Mouse (Mus musculus) lung, adult 2 months (tissue): ENCODE results near the gene Vstm4. TPM values are rescaled to one million over a fixed set of nuclear protein-coding genes. Genes with fewer than 3 reads are reported as not detected.

Experiments
- DNase-seq: peaks from one replicate; pipeline ENCODE4 v3.0.0; 2022
- H3K4me1 ChIP-seq: fragments of 200-500 bp; 2 replicates; pipeline ENCODE4 v1.6.1; 2011; ENCODE audit warnings: low read length; ENCODE audit not compliant: control insufficient read depth, insufficient read depth
- H3K4me3 ChIP-seq: fragments of 200-500 bp; replicated peaks from 2 replicates; pipeline ENCODE3; 2011; ENCODE audit warnings: low read depth, mild to moderate bottlenecking, control low read depth, low read length; ENCODE audit errors: extremely low read depth
- CTCF ChIP-seq: fragments of 200-500 bp; IDR thresholded peaks from 2 replicates; pipeline ENCODE4 v1.5.1; 2011; ENCODE audit warnings: mild to moderate bottlenecking, low read length, control low read depth; ENCODE audit not compliant: insufficient read depth
- POLR2A ChIP-seq: fragments of 200-500 bp; IDR thresholded peaks from 2 replicates; pipeline ENCODE4 v1.6.1; 2011; ENCODE audit warnings: low read depth, mild to moderate bottlenecking, control low read depth, low read length, borderline replicate concordance; ENCODE audit errors: extremely low read depth
- WGBS: fragments of 180-500 bp; shearing (Covaris S2); methylation state at CpG from one replicate; pipeline ENCODE4 v1.1.7; 2018; 5-methylcytosine and 5-hydroxymethylcytosine counted together
- polyA plus RNA-seq: library from polyadenylated mRNA; depleted of rRNA; stranded (reverse); fragments of >200 nt; gene quantifications from 2 replicates; pipeline ENCODE4 v1.2.3, GENCODE M21; 2012; rRNA removed

The Vstm4 gene
- polyA plus RNA-seq, 1 experiment, result 12.1 TPM

GRCm38 (mm10) chr14:32970700-32971099, 114.1 kb downstream of the Vstm4 start:
- TF ChIP-seq CTCF (no peak), POLR2A (no peak)
- WGBS, result 79% methylated on average over 9 of the region's 9 CpGs
- DNase-seq, result no peak
- no peaks in the 10 kb centered on the region for H3K4me1 ChIP-seq
- H3K4me3 ChIP-seq, result no peak overlapping the region

GRCm38 (mm10) chr14:32984176-32984738, 127.7 kb downstream of the Vstm4 start:
- no peak for DNase-seq
- TF ChIP-seq POLR2A (no peak), CTCF (no peak)
- WGBS, result 42% methylated on average over 6 of the region's 6 CpGs
- Histone ChIP-seq H3K4me3 (no peak overlapping the region), H3K4me1 (no peaks in the 10 kb centered on the region)

- TF ChIP-seq POLR2A (no peak), CTCF (no peak)
- 72% methylated on average over 4 of the region's 4 CpGs for WGBS
- Histone ChIP-seq H3K4me1 (no peaks in the 10 kb centered on the region), H3K4me3 (no peak overlapping the region)
- DNase-seq, result no peak
Measured at GRCm38 (mm10) chr14:32986659-32987058, 130.1 kb downstream of the Vstm4 start.

Other genes starting within 250 kb of the Vstm4 start
- gene 3425401B19Rik, start 171.5 kb upstream of the Vstm4 start, polyA plus RNA-seq, result 0.55 and 2.2 TPM in 2 replicates
- 2.0 and 2.4 TPM in 2 replicates for gene Tmem273, start 70.8 kb upstream of the Vstm4 start, polyA plus RNA-seq
- gene Fam170b, start 22.8 kb upstream of the Vstm4 start, polyA plus RNA-seq, result not detected in 2 replicates
- 2.1 and 2.4 TPM in 2 replicates for gene Lrrc18, start 134.6 kb downstream of the Vstm4 start, polyA plus RNA-seq